Mouse (Mus musculus): ENCODE data around the gene Fam167b. TPM values are rescaled to one million over a fixed set of nuclear protein-coding genes. Genes with fewer than 3 reads are reported as not detected.

Gene Fam167b
- polyA plus RNA-seq, 1 experiment from 2014 or later = 4.1 TPM

GRCm38 (mm10) chr4:129584884-129585608, 6.7 kb upstream of the Fam167b start:
- WGBS = under 1% methylated on average over 36 of the region's 36 CpGs
- H3K9me3 ChIP-seq (replicated peaks; ENCODE audit: control insufficient read depth, low read length) = no peaks in the 10 kb centered on the region

GRCm38 (mm10) chr4:129584370-129584769, 6.0 kb upstream of the Fam167b start:
- no peaks in the 10 kb centered on the region for H3K4me1 ChIP-seq (ENCODE audit: control insufficient read depth, insufficient read depth, low read length)
- H3K27me3 ChIP-seq (ENCODE audit: control insufficient read depth, insufficient read depth, low read length) = no peaks in the 10 kb centered on the region
- H3K4me2 ChIP-seq (ENCODE audit: low read depth, low read length) = peak overlapping the region; percentile 84
- H3K9me3 ChIP-seq (replicated peaks; ENCODE audit: control insufficient read depth, low read length) = no peaks in the 10 kb centered on the region
- H3K9ac ChIP-seq (ENCODE audit: low read length) = peak overlapping the region; percentile 76
- H3K27ac ChIP-seq (ENCODE audit: low read length) = peak overlapping the region; percentile 53
- ATAC-seq (ENCODE audit: insufficient read depth, low FRiP score) = no peak
- peak overlapping the region; percentile 58 for H3K4me3 ChIP-seq (replicated peaks; ENCODE audit: low read length)
- 82% methylated on average over 1 of the region's 1 CpGs for WGBS
- no peaks in the 10 kb centered on the region for H3K36me3 ChIP-seq (ENCODE audit: control insufficient read depth, insufficient read depth, low read length)

More at GRCm38 (mm10) chr4:129584884-129585608, 6.7 kb upstream of the Fam167b start:
- H3K27me3 ChIP-seq (ENCODE audit: control insufficient read depth, insufficient read depth, low read length) = no peaks in the 10 kb centered on the region
- peak overlapping the region; percentile 84 for H3K4me2 ChIP-seq (ENCODE audit: low read depth, low read length)
- 0 out of 2 replicates have a peak, but pooled peaks cover under 1% of the 10 kb centered on the region for H3K36me3 ChIP-seq (ENCODE audit: control insufficient read depth, insufficient read depth, low read length)
- peak overlapping the region; percentile 58 for H3K4me3 ChIP-seq (replicated peaks; ENCODE audit: low read length)
- H3K4me1 ChIP-seq (ENCODE audit: control insufficient read depth, insufficient read depth, low read length) = no peaks in the 10 kb centered on the region
- H3K9ac ChIP-seq (ENCODE audit: low read length) = peak overlapping the region; percentile 76
- H3K27ac ChIP-seq (ENCODE audit: low read length) = peak overlapping the region; percentile 53
- ATAC-seq (ENCODE audit: insufficient read depth, low FRiP score) = peak; percentile 82

GRCm38 (mm10) chr4:129582251-129582650, 3.9 kb upstream of the Fam167b start:
- Histone ChIP-seq H3K4me2 (ENCODE audit: low read depth, low read length) (no peak overlapping the region), H3K36me3 (ENCODE audit: control insufficient read depth, insufficient read depth, low read length) (no peaks in the 10 kb centered on the region), H3K4me3 (replicated peaks; ENCODE audit: low read length) (no peak overlapping the region), H3K4me1 (ENCODE audit: control insufficient read depth, insufficient read depth, low read length) (no peaks in the 10 kb centered on the region), H3K27ac (ENCODE audit: low read length) (no peak overlapping the region), H3K9me3 (replicated peaks; ENCODE audit: control insufficient read depth, low read length) (no peaks in the 10 kb centered on the region), H3K9ac (ENCODE audit: low read length) (no peak overlapping the region), H3K27me3 (ENCODE audit: control insufficient read depth, insufficient read depth, low read length) (no peaks in the 10 kb centered on the region)
- 83% methylated on average over 1 of the region's 1 CpGs for WGBS
- no peak for ATAC-seq (ENCODE audit: insufficient read depth, low FRiP score)

DNA sequence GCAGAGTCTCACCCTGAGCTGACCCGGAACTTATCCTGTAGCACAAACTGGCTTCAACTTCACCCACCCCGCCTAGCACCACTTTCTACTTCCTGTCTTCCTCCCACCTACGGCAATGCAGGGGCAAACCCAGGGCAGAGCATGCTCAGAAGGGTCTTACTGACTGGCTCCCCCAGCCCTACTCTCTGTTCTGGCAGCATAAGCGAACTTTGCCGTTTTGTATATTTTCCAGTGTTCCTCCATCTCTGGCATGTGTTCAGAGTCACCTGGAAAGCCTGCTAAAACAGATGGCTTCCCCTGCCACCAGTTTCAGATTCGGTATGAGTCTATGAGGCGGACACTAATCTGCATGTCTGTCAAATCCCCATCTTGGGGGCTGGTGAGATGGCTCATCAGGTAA, 2.0 kb upstream of the Fam167b start:
- WGBS = 50% methylated on average over 7 of the region's 7 CpGs
- no peak overlapping the region for H3K4me2 ChIP-seq (ENCODE audit: low read depth, low read length)
- no peak overlapping the region for H3K4me3 ChIP-seq (replicated peaks; ENCODE audit: low read length)
- H3K9me3 ChIP-seq (replicated peaks; ENCODE audit: control insufficient read depth, low read length) = no peaks in the 10 kb centered on the region
- H3K27me3 ChIP-seq (ENCODE audit: control insufficient read depth, insufficient read depth, low read length) = no peaks in the 10 kb centered on the region
- peak overlapping the region; percentile 43; the same call in 1 of the 2 replicates for H3K9ac ChIP-seq (ENCODE audit: low read length)
- no peaks in the 10 kb centered on the region for H3K4me1 ChIP-seq (ENCODE audit: control insufficient read depth, insufficient read depth, low read length)
- ATAC-seq (ENCODE audit: insufficient read depth, low FRiP score) = no peak
- H3K27ac ChIP-seq (ENCODE audit: low read length) = no peak overlapping the region
- no peaks in the 10 kb centered on the region for H3K36me3 ChIP-seq (ENCODE audit: control insufficient read depth, insufficient read depth, low read length)

DNA sequence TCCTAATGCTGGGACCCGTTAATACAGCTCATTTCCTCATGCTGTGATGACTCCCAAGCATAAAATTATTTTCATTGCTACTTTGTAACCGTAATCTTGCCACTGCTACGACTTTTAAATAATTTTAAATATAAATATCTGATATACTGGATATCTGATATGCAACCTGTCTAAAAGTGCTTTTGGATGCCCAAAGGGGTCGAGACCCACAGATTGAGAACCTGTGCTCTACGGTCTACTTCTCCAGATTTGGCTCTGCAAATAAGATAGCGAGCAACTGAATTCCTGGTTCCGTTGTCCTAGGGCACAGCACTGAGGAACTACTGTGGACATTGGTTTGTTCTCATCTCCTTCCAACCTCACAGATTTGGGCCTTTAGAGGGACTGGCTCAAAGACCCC, 661 bp downstream of the Fam167b start:
- H3K4me3 ChIP-seq (replicated peaks; ENCODE audit: low read length) = no peak overlapping the region
- H3K36me3 ChIP-seq (ENCODE audit: control insufficient read depth, insufficient read depth, low read length) = no peaks in the 10 kb centered on the region
- H3K4me2 ChIP-seq (ENCODE audit: low read depth, low read length) = no peak overlapping the region
- H3K9me3 ChIP-seq (replicated peaks; ENCODE audit: control insufficient read depth, low read length) = no peaks in the 10 kb centered on the region
- 75% methylated on average over 7 of the region's 7 CpGs for WGBS
- no peaks in the 10 kb centered on the region for H3K27me3 ChIP-seq (ENCODE audit: control insufficient read depth, insufficient read depth, low read length)
- H3K4me1 ChIP-seq (ENCODE audit: control insufficient read depth, insufficient read depth, low read length) = 0 out of 2 replicates have a peak, but pooled peaks cover 2% of the 10 kb centered on the region
- H3K27ac ChIP-seq (ENCODE audit: low read length) = no peak overlapping the region
- ATAC-seq (ENCODE audit: insufficient read depth, low FRiP score) = no peak
- H3K9ac ChIP-seq (ENCODE audit: low read length) = no peak overlapping the region

- Histone ChIP-seq H3K27ac (ENCODE audit: low read length) (no peak overlapping the region), H3K36me3 (ENCODE audit: control insufficient read depth, insufficient read depth, low read length) (no peaks in the 10 kb centered on the region), H3K4me1 (ENCODE audit: control insufficient read depth, insufficient read depth, low read length) (0 out of 2 replicates have a peak, but pooled peaks cover 2% of the 10 kb centered on the region), H3K9ac (ENCODE audit: low read length) (peak overlapping the region; percentile 6; the same call in 1 of the 2 replicates), H3K4me2 (ENCODE audit: low read depth, low read length) (no peak overlapping the region), H3K9me3 (replicated peaks; ENCODE audit: control insufficient read depth, low read length) (no peaks in the 10 kb centered on the region), H3K4me3 (replicated peaks; ENCODE audit: low read length) (no peak overlapping the region), H3K27me3 (ENCODE audit: control insufficient read depth, insufficient read depth, low read length) (no peaks in the 10 kb centered on the region)
- WGBS = 39% methylated on average over 21 of the region's 21 CpGs
- no peak for ATAC-seq (ENCODE audit: insufficient read depth, low FRiP score)
These were observed 1.4 kb downstream of the Fam167b start for GRCm38 (mm10) chr4:129576863-129577491.

DNA sequence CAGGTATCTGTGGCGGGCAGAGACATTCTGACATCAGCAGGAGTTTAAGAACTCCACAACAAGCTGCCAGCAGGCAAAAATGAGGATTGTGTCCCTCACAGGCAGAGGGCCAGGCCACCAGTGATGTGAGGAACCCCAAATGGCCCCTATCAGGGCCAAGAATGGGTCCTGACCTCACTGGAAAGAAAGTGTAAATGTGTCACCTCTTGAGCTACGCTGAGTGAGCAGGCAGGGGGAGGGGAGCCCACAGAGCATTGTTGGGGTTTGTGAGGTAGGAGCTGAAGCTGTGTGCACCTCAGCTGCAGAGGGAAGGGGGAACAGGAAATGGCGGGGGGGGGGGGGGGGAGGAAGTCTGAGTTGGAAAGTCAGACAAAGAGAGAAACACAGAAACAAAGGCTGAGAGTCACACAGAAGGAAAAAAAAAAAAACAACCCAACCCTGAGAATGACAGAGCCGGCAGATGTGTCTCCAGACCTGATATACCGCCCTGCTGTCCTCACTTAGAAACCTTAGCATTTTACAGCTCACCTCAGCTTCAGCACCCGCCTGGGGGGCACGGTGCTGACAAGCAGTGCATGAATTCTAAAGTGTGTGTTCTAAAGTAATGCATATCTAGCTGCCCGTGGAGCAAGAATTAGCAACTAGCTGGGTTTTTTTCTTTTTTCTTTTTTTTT, 3.0 kb downstream of the Fam167b start:
- H3K9me3 ChIP-seq (replicated peaks; ENCODE audit: control insufficient read depth, low read length) = no peaks in the 10 kb centered on the region
- H3K36me3 ChIP-seq (ENCODE audit: control insufficient read depth, insufficient read depth, low read length) = no peaks in the 10 kb centered on the region
- H3K4me1 ChIP-seq (ENCODE audit: control insufficient read depth, insufficient read depth, low read length) = 0 out of 2 replicates have a peak, but pooled peaks cover 2% of the 10 kb centered on the region
- peak overlapping the region; percentile 56 for H3K9ac ChIP-seq (ENCODE audit: low read length)
- 42% methylated on average over 7 of the region's 8 CpGs for WGBS
- no peak overlapping the region for H3K27ac ChIP-seq (ENCODE audit: low read length)
- H3K4me2 ChIP-seq (ENCODE audit: low read depth, low read length) = no peak overlapping the region
- ATAC-seq (ENCODE audit: insufficient read depth, low FRiP score) = 0 out of 2 replicates have a peak, but pooled peaks have one; percentile 37
- no peak overlapping the region for H3K4me3 ChIP-seq (replicated peaks; ENCODE audit: low read length)
- H3K27me3 ChIP-seq (ENCODE audit: control insufficient read depth, insufficient read depth, low read length) = no peaks in the 10 kb centered on the region

- H3K27ac ChIP-seq (ENCODE audit: low read length) = no peak within 1 kb of the TSS
- H3K4me2 ChIP-seq (ENCODE audit: low read depth, low read length) = no peak within 1 kb of the TSS
- no peak for ATAC-seq (ENCODE audit: insufficient read depth, low FRiP score)
These were observed 4.9 kb downstream of the Fam167b start, which contains the start of gene Lck for GRCm38 (mm10) chr4:129573430-129573829. TSS of gene Lck (minus strand) at chr4:129573641.

DNA sequence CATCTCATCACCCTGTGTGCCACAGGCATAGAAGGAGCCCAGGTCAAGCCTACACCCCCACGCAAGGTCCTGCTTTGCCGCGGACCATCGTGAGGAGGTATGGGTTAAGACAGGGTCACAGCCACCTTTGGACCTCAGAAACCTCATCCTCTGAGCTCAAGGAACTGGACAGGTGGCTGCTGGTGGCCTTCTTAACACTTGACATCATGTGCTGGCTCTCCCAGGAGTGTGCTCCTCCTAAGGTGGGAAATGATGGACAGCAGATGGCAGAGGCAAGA, 5.3 kb downstream of the Fam167b start:
- Histone ChIP-seq H3K4me1 (ENCODE audit: control insufficient read depth, insufficient read depth, low read length) (0 out of 2 replicates have a peak, but pooled peaks cover 2% of the 10 kb centered on the region), H3K27ac (ENCODE audit: low read length) (no peak overlapping the region), H3K4me2 (ENCODE audit: low read depth, low read length) (no peak overlapping the region), H3K4me3 (replicated peaks; ENCODE audit: low read length) (no peak overlapping the region), H3K27me3 (ENCODE audit: control insufficient read depth, insufficient read depth, low read length) (no peaks in the 10 kb centered on the region), H3K9me3 (replicated peaks; ENCODE audit: control insufficient read depth, low read length) (no peaks in the 10 kb centered on the region), H3K9ac (ENCODE audit: low read length) (no peak overlapping the region), H3K36me3 (ENCODE audit: control insufficient read depth, insufficient read depth, low read length) (no peaks in the 10 kb centered on the region)
- whole genome bisulfite sequencing = 96% methylated on average over 4 of the region's 4 CpGs
- no peak for ATAC-seq (ENCODE audit: insufficient read depth, low FRiP score)

More at GRCm38 (mm10) chr4:129573430-129573829, 4.9 kb downstream of the Fam167b start, which contains the start of gene Lck:
- no peaks in the 10 kb centered on the region for H3K27me3 ChIP-seq (ENCODE audit: control insufficient read depth, insufficient read depth, low read length)
- WGBS = 87% methylated on average over 8 of the region's 8 CpGs
- no peaks in the 10 kb centered on the region for H3K9me3 ChIP-seq (replicated peaks; ENCODE audit: control insufficient read depth, low read length)
- no peak within 1 kb of the TSS for H3K4me3 ChIP-seq (replicated peaks; ENCODE audit: low read length)
- H3K9ac ChIP-seq (ENCODE audit: low read length) = no peak within 1 kb of the TSS
- H3K4me1 ChIP-seq (ENCODE audit: control insufficient read depth, insufficient read depth, low read length) = 0 out of 2 replicates have a peak, but pooled peaks cover 2% of the 10 kb centered on the region
- no peaks in the 10 kb centered on the region for H3K36me3 ChIP-seq (ENCODE audit: control insufficient read depth, insufficient read depth, low read length)

Data from stomach, embryonic 16.5 days (tissue).